Mouse (Mus musculus): ENCODE results near the gene Ggt1. TPM values are rescaled to one million over a fixed set of nuclear protein-coding genes. Genes with fewer than 3 reads are reported as not detected.

Ggt1 gene
- 1.3 TPM in 2 replicates for polyA plus RNA-seq (2012; rRNA removed)
- 0.34 and 1.1 TPM in 2 replicates for polyA plus RNA-seq (2014; fragmentation: Nextera tagmentation; extraction: Ambion mirVana)

DNA sequence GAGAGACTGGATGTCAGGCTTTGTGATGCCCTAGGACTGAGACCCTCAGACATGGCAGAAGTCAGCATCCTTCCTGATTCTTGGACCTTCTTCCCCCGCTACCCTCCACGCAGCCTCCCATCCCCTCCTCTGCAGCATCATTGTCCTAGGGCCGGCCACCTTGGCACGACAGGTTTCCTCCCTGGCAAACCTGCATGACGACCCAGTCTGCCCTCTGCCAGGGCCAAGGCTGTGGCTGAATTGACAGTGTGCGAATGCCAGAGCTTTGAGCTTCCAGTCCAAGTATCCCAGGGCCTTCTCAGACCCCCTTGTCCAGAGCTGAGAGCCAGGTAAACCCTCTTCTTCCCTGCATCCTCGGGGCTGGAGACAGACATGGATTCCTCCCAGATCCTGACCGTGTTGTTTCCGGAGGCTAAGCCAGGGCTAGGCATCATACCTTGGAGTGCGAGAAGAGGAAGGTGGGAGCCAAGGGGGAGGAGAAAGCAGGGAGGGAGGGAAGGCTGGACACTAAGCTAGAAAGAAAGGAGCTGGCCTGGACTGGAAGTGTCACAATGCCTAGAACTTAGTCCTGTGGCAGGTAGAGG is at the start of gene Ggt1:
Gene Ggt1, plus strand, starts transcription at position 534 of the 584 bp plus-strand sequence.
- TF ChIP-seq POLR2A (IDR thresholded peaks at IDR 0.05; ENCODE audit: borderline replicate concordance, extremely low read depth, insufficient read depth, insufficient read length), result no peak
- H3K27me3 ChIP-seq (ENCODE audit: control insufficient read depth, insufficient read depth, low read length), result peaks cover 19% of the 10 kb centered on the region
- no peak for ATAC-seq (ENCODE audit: low FRiP score, low read depth)
- peak within 1 kb of the TSS; percentile 99 for H3K4me2 ChIP-seq (replicated peaks; ENCODE audit: low read depth, low read length, severe bottlenecking)
- no peak for DNase-seq (ENCODE audit: low spot score)
- H3K4me1 ChIP-seq (ENCODE audit: control insufficient read depth, insufficient read depth, low read length), result peaks cover 23% of the 10 kb centered on the region
- H3K9ac ChIP-seq (ENCODE audit: low read depth, low read length, severe bottlenecking), result peak within 1 kb of the TSS; percentile 69
- H3K36me3 ChIP-seq (ENCODE audit: control insufficient read depth, insufficient read depth, low read length), result no peaks in the 10 kb centered on the region
- no peaks in the 10 kb centered on the region for H3K9me3 ChIP-seq (ENCODE audit: control insufficient read depth, low read length)
- 47% methylated on average over 10 of the region's 10 CpGs for WGBS
- H3K27ac ChIP-seq (replicated peaks; ENCODE audit: low read depth, low read length), result no peak within 1 kb of the TSS
- peak within 1 kb of the TSS; percentile 59 for H3K4me3 ChIP-seq (replicated peaks; ENCODE audit: low read length)

GRCm38 (mm10) chr10:75511897-75512296 is 49.5 kb upstream of the Ggt1 start:
- H3K4me2 ChIP-seq (replicated peaks; ENCODE audit: low read depth, low read length, severe bottlenecking), result no peak overlapping the region
- no peak overlapping the region for H3K9ac ChIP-seq (ENCODE audit: low read depth, low read length, severe bottlenecking)
- peaks cover 10% of the 10 kb centered on the region; the same call in 1 of the 2 replicates for H3K4me1 ChIP-seq (ENCODE audit: control insufficient read depth, insufficient read depth, low read length)
- no peak overlapping the region for H3K4me3 ChIP-seq (replicated peaks; ENCODE audit: low read length)
- H3K36me3 ChIP-seq (ENCODE audit: control insufficient read depth, insufficient read depth, low read length), result peaks cover 51% of the 10 kb centered on the region
- no peaks in the 10 kb centered on the region for H3K27me3 ChIP-seq (ENCODE audit: control insufficient read depth, insufficient read depth, low read length)
- H3K27ac ChIP-seq (replicated peaks; ENCODE audit: low read depth, low read length), result no peak overlapping the region
- no peak for ATAC-seq (ENCODE audit: low FRiP score, low read depth)
- no peaks in the 10 kb centered on the region for H3K9me3 ChIP-seq (ENCODE audit: control insufficient read depth, low read length)
- 92% methylated on average over 7 of the region's 7 CpGs for WGBS
- no peak for DNase-seq (ENCODE audit: low spot score)
- no peak for TF ChIP-seq POLR2A (IDR thresholded peaks at IDR 0.05; ENCODE audit: borderline replicate concordance, extremely low read depth, insufficient read depth, insufficient read length)

GRCm38 (mm10) chr10:75512796-75513195 is 48.6 kb upstream of the Ggt1 start:
- Histone ChIP-seq H3K27ac (replicated peaks; ENCODE audit: low read depth, low read length) (no peak overlapping the region), H3K4me1 (ENCODE audit: control insufficient read depth, insufficient read depth, low read length) (peaks cover 10% of the 10 kb centered on the region; the same call in 1 of the 2 replicates), H3K36me3 (ENCODE audit: control insufficient read depth, insufficient read depth, low read length) (peaks cover 42% of the 10 kb centered on the region), H3K9me3 (ENCODE audit: control insufficient read depth, low read length) (no peaks in the 10 kb centered on the region), H3K4me3 (replicated peaks; ENCODE audit: low read length) (no peak overlapping the region), H3K9ac (ENCODE audit: low read depth, low read length, severe bottlenecking) (no peak overlapping the region), H3K4me2 (replicated peaks; ENCODE audit: low read depth, low read length, severe bottlenecking) (no peak overlapping the region), H3K27me3 (ENCODE audit: control insufficient read depth, insufficient read depth, low read length) (no peaks in the 10 kb centered on the region)
- no peak for TF ChIP-seq POLR2A (IDR thresholded peaks at IDR 0.05; ENCODE audit: borderline replicate concordance, extremely low read depth, insufficient read depth, insufficient read length)
- WGBS, result 82% methylated on average over 7 of the region's 7 CpGs
- ATAC-seq (ENCODE audit: low FRiP score, low read depth) (no peak), DNase-seq (ENCODE audit: low spot score) (no peak)

DNA sequence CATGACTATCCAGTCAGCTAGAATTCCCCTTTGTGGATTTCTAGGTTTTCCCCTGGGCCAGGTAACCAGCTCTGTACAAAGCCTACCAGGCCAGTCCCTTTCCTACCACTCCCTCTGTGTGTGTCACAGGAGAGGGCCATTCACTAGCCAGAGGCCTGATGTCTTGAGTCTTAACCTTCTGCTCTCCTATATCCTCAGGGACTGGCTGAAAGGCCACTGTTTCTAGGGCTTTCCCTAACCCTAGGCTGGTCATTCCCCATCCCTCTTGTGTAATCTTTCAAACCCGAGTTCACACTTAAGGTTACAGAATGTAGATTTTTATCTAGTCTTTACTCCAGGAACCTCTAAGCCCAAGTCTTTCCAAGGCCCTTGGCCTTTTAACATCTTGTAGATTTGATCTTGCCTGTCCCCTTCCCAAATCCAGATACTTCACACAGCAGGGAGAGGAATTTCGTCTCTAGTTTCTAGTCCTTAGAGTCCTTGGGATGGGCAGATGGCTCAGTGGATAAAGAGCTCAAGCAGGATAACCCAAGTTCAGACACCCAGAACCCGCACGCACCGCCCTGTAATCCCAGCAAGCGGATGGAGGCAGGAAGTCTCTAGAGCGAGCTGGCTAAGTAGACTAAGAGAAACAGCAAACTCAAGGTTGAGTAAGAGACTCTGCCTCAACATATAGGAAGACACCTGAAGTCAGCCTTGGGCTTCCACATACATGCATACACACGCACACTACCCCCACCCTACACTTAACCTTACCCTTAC is 47.9 kb upstream of the Ggt1 start:
- TF ChIP-seq POLR2A (IDR thresholded peaks at IDR 0.05; ENCODE audit: borderline replicate concordance, extremely low read depth, insufficient read depth, insufficient read length), result no peak

GRCm38 (mm10) chr10:75514361-75514760 is 47.0 kb upstream of the Ggt1 start:
- WGBS, result 72% methylated on average over 7 of the region's 7 CpGs

More for the DNA sequence above, 47.9 kb upstream of the Ggt1 start:
- H3K4me1 ChIP-seq (ENCODE audit: control insufficient read depth, insufficient read depth, low read length), result peaks cover 10% of the 10 kb centered on the region; the same call in 1 of the 2 replicates
- H3K27me3 ChIP-seq (ENCODE audit: control insufficient read depth, insufficient read depth, low read length), result no peaks in the 10 kb centered on the region
- no peak overlapping the region for H3K9ac ChIP-seq (ENCODE audit: low read depth, low read length, severe bottlenecking)
- no peak overlapping the region for H3K4me3 ChIP-seq (replicated peaks; ENCODE audit: low read length)
- H3K36me3 ChIP-seq (ENCODE audit: control insufficient read depth, insufficient read depth, low read length), result peaks cover 35% of the 10 kb centered on the region
- WGBS, result 86% methylated on average over 8 of the region's 8 CpGs
- no peak overlapping the region for H3K4me2 ChIP-seq (replicated peaks; ENCODE audit: low read depth, low read length, severe bottlenecking)
- DNase-seq (ENCODE audit: low spot score), result no peak
- no peaks in the 10 kb centered on the region for H3K9me3 ChIP-seq (ENCODE audit: control insufficient read depth, low read length)
- no peak for ATAC-seq (ENCODE audit: low FRiP score, low read depth)
- no peak overlapping the region for H3K27ac ChIP-seq (replicated peaks; ENCODE audit: low read depth, low read length)

More at GRCm38 (mm10) chr10:75514361-75514760, 47.0 kb upstream of the Ggt1 start:
- no peak overlapping the region for H3K4me3 ChIP-seq (replicated peaks; ENCODE audit: low read length)
- H3K4me2 ChIP-seq (replicated peaks; ENCODE audit: low read depth, low read length, severe bottlenecking), result no peak overlapping the region
- no peak overlapping the region for H3K9ac ChIP-seq (ENCODE audit: low read depth, low read length, severe bottlenecking)
- TF ChIP-seq POLR2A (IDR thresholded peaks at IDR 0.05; ENCODE audit: borderline replicate concordance, extremely low read depth, insufficient read depth, insufficient read length), result no peak
- no peaks in the 10 kb centered on the region for H3K27me3 ChIP-seq (ENCODE audit: control insufficient read depth, insufficient read depth, low read length)
- DNase-seq (ENCODE audit: low spot score), result no peak
- H3K36me3 ChIP-seq (ENCODE audit: control insufficient read depth, insufficient read depth, low read length), result peaks cover 26% of the 10 kb centered on the region
- no peak for ATAC-seq (ENCODE audit: low FRiP score, low read depth)
- no peaks in the 10 kb centered on the region for H3K9me3 ChIP-seq (ENCODE audit: control insufficient read depth, low read length)
- peaks cover 17% of the 10 kb centered on the region for H3K4me1 ChIP-seq (ENCODE audit: control insufficient read depth, insufficient read depth, low read length)
- no peak overlapping the region for H3K27ac ChIP-seq (replicated peaks; ENCODE audit: low read depth, low read length)
